Mouse (Mus musculus): ENCODE data around the gene Pik3c2a. TPM values are rescaled to one million over a fixed set of nuclear protein-coding genes. Genes with fewer than 3 reads are reported as not detected.

The Pik3c2a gene
- polyA plus RNA-seq, 1 experiment from 2014 or later, result 22.3 TPM

DNA sequence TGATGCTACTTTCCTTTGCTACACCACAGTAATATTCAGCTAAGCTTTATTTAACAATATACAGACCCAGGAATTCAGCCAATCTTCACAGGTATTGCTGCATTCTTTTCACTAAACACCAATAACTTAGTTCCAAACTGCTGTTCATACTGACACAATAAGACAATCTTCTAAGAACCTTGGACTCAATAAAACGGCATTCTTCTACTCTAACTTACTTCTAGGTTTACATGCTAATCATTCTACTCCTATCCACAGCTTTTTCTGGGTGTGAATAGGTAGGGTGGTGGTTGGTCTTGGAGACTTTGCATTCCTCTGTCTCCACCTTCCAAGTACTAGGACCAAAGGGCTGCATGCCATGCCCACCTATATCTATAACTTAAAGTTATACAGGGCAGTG, 69.0 kb downstream of the Pik3c2a start:
- H3K9ac ChIP-seq (replicated peaks), result no peak overlapping the region
- H3K4me1 ChIP-seq (replicated peaks), result no peaks in the 10 kb centered on the region
- H3K27ac ChIP-seq, result no peak overlapping the region
- no peak overlapping the region for H3K4me2 ChIP-seq (replicated peaks)
- peaks cover 25% of the 10 kb centered on the region for H3K36me3 ChIP-seq
- H3K4me3 ChIP-seq (replicated peaks), result no peak overlapping the region
- no peaks in the 10 kb centered on the region for H3K27me3 ChIP-seq
- 91% methylated on average over 1 of the region's 1 CpGs for WGBS
- no peak for ATAC-seq
- no peaks in the 10 kb centered on the region for H3K9me3 ChIP-seq

- no peak overlapping the region for H3K27ac ChIP-seq
- H3K36me3 ChIP-seq, result peaks cover 28% of the 10 kb centered on the region
- H3K9ac ChIP-seq (replicated peaks), result no peak overlapping the region
- ATAC-seq, result no peak
- H3K27me3 ChIP-seq, result no peaks in the 10 kb centered on the region
- peaks cover 20% of the 10 kb centered on the region for H3K4me1 ChIP-seq (replicated peaks)
- H3K9me3 ChIP-seq, result no peaks in the 10 kb centered on the region
- no peak overlapping the region for H3K4me2 ChIP-seq (replicated peaks)
- WGBS, result 89% methylated on average over 1 of the region's 1 CpGs
- H3K4me3 ChIP-seq (replicated peaks), result no peak overlapping the region
Observed at GRCm38 (mm10) chr7:116336226-116336625, 107.0 kb downstream of the Pik3c2a start.

GRCm38 (mm10) chr7:116335133-116335532, 108.1 kb downstream of the Pik3c2a start:
- H3K4me2 ChIP-seq (replicated peaks), result peak overlapping the region; percentile 75
- H3K36me3 ChIP-seq, result peaks cover 30% of the 10 kb centered on the region
- H3K4me3 ChIP-seq (replicated peaks), result peak overlapping the region; percentile 74; the same call in 1 of the 2 replicates
- no peaks in the 10 kb centered on the region for H3K27me3 ChIP-seq
- no peak for ATAC-seq
- no peak overlapping the region for H3K9ac ChIP-seq (replicated peaks)
- H3K4me1 ChIP-seq (replicated peaks), result peaks cover 20% of the 10 kb centered on the region
- H3K27ac ChIP-seq, result no peak overlapping the region
- no peaks in the 10 kb centered on the region for H3K9me3 ChIP-seq
- WGBS, result 82% methylated on average over 6 of the region's 6 CpGs

- Histone ChIP-seq H3K27ac (0 out of 2 replicates have a peak overlapping the region, but pooled peaks have one; percentile 20), H3K27me3 (no peaks in the 10 kb centered on the region), H3K9ac (replicated peaks) (peak overlapping the region; percentile 97), H3K4me3 (replicated peaks) (peak overlapping the region; percentile 74), H3K9me3 (no peaks in the 10 kb centered on the region), H3K4me1 (replicated peaks) (peaks cover 20% of the 10 kb centered on the region), H3K4me2 (replicated peaks) (peak overlapping the region; percentile 75), H3K36me3 (peaks cover 31% of the 10 kb centered on the region)
- no peak for ATAC-seq
- WGBS, result 32% methylated on average over 8 of the region's 8 CpGs
Observed at GRCm38 (mm10) chr7:116334669-116335038, 108.6 kb downstream of the Pik3c2a start.

GRCm38 (mm10) chr7:116333713-116334668, 109.3 kb downstream of the Pik3c2a start, which contains the start of gene Rps13:
Rps13 (minus strand) TSS chr7:116334195.
- under 1% methylated on average over 78 of the region's 78 CpGs for WGBS
- peak; percentile 100 for ATAC-seq
- Histone ChIP-seq H3K4me2 (replicated peaks) (peak within 1 kb of the TSS; percentile 75), H3K4me1 (replicated peaks) (peaks cover 20% of the 10 kb centered on the region), H3K27ac (peak within 1 kb of the TSS; percentile 88), H3K36me3 (peaks cover 36% of the 10 kb centered on the region), H3K9ac (replicated peaks) (peak within 1 kb of the TSS; percentile 97), H3K9me3 (no peaks in the 10 kb centered on the region), H3K27me3 (no peaks in the 10 kb centered on the region), H3K4me3 (replicated peaks) (peak within 1 kb of the TSS; percentile 74)

DNA sequence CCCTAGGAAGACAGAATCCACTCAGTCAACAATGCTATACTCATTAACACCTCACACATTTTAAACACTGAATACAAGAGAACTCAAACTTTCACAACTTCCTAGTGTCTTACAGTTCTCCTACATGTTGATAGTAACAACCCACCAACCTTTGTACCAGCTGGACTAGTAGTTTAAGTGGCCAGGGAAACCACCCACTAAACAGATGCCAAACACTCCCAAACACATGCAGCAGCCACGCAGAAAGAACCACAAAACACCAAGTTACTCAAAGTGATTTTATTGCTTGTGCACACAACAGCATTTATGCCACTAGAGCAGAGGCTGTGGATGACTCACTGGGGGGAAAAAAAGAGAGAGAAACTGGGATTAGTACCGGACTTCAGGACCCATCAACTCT, 112.0 kb downstream of the Pik3c2a start:
- H3K4me3 ChIP-seq (replicated peaks), result no peak overlapping the region
- H3K27ac ChIP-seq, result no peak overlapping the region
- H3K9ac ChIP-seq (replicated peaks), result no peak overlapping the region
- no peaks in the 10 kb centered on the region for H3K27me3 ChIP-seq
- H3K4me2 ChIP-seq (replicated peaks), result no peak overlapping the region
- peaks cover 48% of the 10 kb centered on the region for H3K36me3 ChIP-seq
- 96% methylated on average over 2 of the region's 2 CpGs for WGBS
- no peaks in the 10 kb centered on the region for H3K9me3 ChIP-seq
- H3K4me1 ChIP-seq (replicated peaks), result peaks cover 20% of the 10 kb centered on the region
- no peak for ATAC-seq

GRCm38 (mm10) chr7:116329858-116330257, 113.4 kb downstream of the Pik3c2a start:
- peaks cover 48% of the 10 kb centered on the region for H3K36me3 ChIP-seq
- no peak overlapping the region for H3K27ac ChIP-seq
- ATAC-seq, result no peak
- 83% methylated on average over 4 of the region's 4 CpGs for WGBS
- H3K4me3 ChIP-seq (replicated peaks), result no peak overlapping the region
- H3K9me3 ChIP-seq, result no peaks in the 10 kb centered on the region
- no peak overlapping the region for H3K9ac ChIP-seq (replicated peaks)
- H3K27me3 ChIP-seq, result no peaks in the 10 kb centered on the region
- peaks cover 19% of the 10 kb centered on the region for H3K4me1 ChIP-seq (replicated peaks)
- no peak overlapping the region for H3K4me2 ChIP-seq (replicated peaks)

- no peak overlapping the region for H3K4me2 ChIP-seq (replicated peaks)
- no peaks in the 10 kb centered on the region for H3K27me3 ChIP-seq
- H3K27ac ChIP-seq, result no peak overlapping the region
- peaks cover 14% of the 10 kb centered on the region for H3K4me1 ChIP-seq (replicated peaks)
- ATAC-seq, result no peak
- H3K9me3 ChIP-seq, result no peaks in the 10 kb centered on the region
- WGBS, result 79% methylated on average over 7 of the region's 7 CpGs
- H3K36me3 ChIP-seq, result peaks cover 48% of the 10 kb centered on the region
- no peak overlapping the region for H3K9ac ChIP-seq (replicated peaks)
- H3K4me3 ChIP-seq (replicated peaks), result no peak overlapping the region
Observed at GRCm38 (mm10) chr7:116328777-116329176, 114.5 kb downstream of the Pik3c2a start.

- 93% methylated on average over 5 of the region's 5 CpGs for WGBS
- Histone ChIP-seq H3K36me3 (peaks cover 48% of the 10 kb centered on the region), H3K27me3 (no peaks in the 10 kb centered on the region), H3K9ac (replicated peaks) (no peak overlapping the region), H3K4me3 (replicated peaks) (no peak overlapping the region), H3K4me2 (replicated peaks) (no peak overlapping the region), H3K4me1 (replicated peaks) (peaks cover 9% of the 10 kb centered on the region), H3K9me3 (no peaks in the 10 kb centered on the region), H3K27ac (no peak overlapping the region)
- ATAC-seq, result no peak
Observed at GRCm38 (mm10) chr7:116327901-116328300, 115.3 kb downstream of the Pik3c2a start.

DNA sequence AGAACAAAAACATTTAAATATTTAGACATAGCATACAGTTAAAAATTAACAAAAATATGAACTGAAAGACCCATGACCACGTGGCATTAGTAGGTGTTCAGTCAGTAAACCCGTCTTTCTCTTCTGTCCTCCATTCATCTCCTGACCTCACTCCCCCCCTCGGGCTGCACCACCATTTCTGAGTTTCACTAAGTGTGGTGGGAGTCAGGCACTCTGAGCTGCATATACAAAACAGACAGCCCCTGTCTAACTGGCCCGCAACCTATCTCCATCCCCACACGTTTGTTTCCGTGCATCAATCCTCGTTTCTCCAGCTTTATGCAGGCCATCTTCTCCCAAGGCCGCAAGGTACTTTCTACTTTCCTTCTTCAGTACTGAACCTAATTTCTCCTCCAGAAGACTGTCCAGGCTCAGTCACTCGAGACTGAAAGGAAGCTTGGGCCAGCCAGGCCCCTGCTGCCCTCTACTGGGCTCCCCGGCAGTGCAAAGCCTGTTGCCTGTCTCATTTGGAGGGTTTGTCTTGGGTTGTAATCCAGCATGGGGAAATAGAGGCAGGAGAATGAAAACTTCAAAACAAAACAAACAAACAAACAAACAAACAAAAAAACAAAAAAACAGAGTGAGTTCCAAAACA, 119.8 kb downstream of the Pik3c2a start:
- Histone ChIP-seq H3K9ac (replicated peaks) (no peak overlapping the region), H3K9me3 (no peaks in the 10 kb centered on the region), H3K27ac (no peak overlapping the region), H3K4me2 (replicated peaks) (no peak overlapping the region), H3K36me3 (peaks cover 7% of the 10 kb centered on the region), H3K27me3 (no peaks in the 10 kb centered on the region), H3K4me1 (replicated peaks) (no peaks in the 10 kb centered on the region), H3K4me3 (replicated peaks) (no peak overlapping the region)
- 0 out of 2 replicates have a peak, but pooled peaks have one; percentile 67 for ATAC-seq
- WGBS, result 32% methylated on average over 10 of the region's 10 CpGs

GRCm38 (mm10) chr7:116309456-116309855, 133.8 kb downstream of the Pik3c2a start:
- Histone ChIP-seq H3K9ac (replicated peaks) (no peak overlapping the region), H3K9me3 (no peaks in the 10 kb centered on the region), H3K4me1 (replicated peaks) (peaks cover 27% of the 10 kb centered on the region), H3K4me3 (replicated peaks) (no peak overlapping the region), H3K4me2 (replicated peaks) (no peak overlapping the region), H3K27ac (no peak overlapping the region), H3K36me3 (no peaks in the 10 kb centered on the region), H3K27me3 (peaks cover 2% of the 10 kb centered on the region; the same call in 1 of the 2 replicates)
- WGBS, result 19% methylated on average over 9 of the region's 9 CpGs
- no peak for ATAC-seq

- Histone ChIP-seq H3K9ac (replicated peaks) (peak overlapping the region; percentile 29; the same call in 1 of the 2 replicates), H3K36me3 (no peaks in the 10 kb centered on the region), H3K27me3 (peaks cover 2% of the 10 kb centered on the region; the same call in 1 of the 2 replicates), H3K9me3 (no peaks in the 10 kb centered on the region), H3K4me1 (replicated peaks) (peaks cover 27% of the 10 kb centered on the region), H3K4me2 (replicated peaks) (peak overlapping the region; percentile 99), H3K27ac (no peak overlapping the region), H3K4me3 (replicated peaks) (peak overlapping the region; percentile 84)
- peak; percentile 48 for ATAC-seq
- WGBS, result 3% methylated on average over 16 of the region's 16 CpGs
Observed at GRCm38 (mm10) chr7:116308632-116308991, 134.6 kb downstream of the Pik3c2a start.
